Mouse (Mus musculus) kidney, postnatal 4 days (tissue): Measurements from ENCODE around the gene Arhgap36.
A peak's percentile ranks its signal among the peaks of the same experiment; 100 is the strongest.

Experiments
- DNase-seq, 2 experiments: peaks; one replicate each; pipeline ENCODE4 v3.0.0; 2021; ENCODE audit warnings: mixed read lengths in 2 of 2

Gene Arhgap36

DNA sequence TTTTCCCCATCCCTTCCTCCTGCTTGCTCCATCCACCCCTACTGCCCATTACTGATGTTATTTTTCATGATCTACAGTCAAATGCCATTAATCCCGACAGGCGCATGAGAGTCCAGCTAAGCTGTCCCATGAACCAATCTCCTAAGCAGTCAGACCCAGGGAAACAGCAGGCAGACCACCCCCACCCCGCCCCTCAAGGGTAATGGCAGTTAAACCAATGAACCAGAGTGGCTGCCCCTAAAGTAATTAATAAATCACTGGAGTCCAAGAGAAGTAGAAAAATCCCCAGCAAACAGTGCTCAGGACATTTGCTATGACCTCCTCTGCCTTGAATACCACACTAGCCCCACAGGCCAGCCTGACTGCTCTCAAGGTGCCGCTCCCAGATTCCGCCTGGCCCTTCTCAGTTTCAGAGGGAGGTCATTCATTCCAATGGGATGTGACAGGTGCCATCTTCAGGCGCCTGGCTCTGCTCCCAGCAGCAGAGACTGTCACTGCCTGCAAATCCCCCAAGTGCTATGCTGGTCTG, at the start of gene Arhgap36:
Gene Arhgap36 (plus strand): TSS at position 504 of the 529 bp plus-strand sequence.
- no peak for DNase-seq

- DNase-seq = no peak
Measured at GRCm38 (mm10) chrX:49457781-49458180, 6.0 kb upstream of the Arhgap36 start.

GRCm38 (mm10) chrX:49470287-49471054, 6.7 kb downstream of the Arhgap36 start:
- DNase-seq = peak; percentile 9 to 28

DNA sequence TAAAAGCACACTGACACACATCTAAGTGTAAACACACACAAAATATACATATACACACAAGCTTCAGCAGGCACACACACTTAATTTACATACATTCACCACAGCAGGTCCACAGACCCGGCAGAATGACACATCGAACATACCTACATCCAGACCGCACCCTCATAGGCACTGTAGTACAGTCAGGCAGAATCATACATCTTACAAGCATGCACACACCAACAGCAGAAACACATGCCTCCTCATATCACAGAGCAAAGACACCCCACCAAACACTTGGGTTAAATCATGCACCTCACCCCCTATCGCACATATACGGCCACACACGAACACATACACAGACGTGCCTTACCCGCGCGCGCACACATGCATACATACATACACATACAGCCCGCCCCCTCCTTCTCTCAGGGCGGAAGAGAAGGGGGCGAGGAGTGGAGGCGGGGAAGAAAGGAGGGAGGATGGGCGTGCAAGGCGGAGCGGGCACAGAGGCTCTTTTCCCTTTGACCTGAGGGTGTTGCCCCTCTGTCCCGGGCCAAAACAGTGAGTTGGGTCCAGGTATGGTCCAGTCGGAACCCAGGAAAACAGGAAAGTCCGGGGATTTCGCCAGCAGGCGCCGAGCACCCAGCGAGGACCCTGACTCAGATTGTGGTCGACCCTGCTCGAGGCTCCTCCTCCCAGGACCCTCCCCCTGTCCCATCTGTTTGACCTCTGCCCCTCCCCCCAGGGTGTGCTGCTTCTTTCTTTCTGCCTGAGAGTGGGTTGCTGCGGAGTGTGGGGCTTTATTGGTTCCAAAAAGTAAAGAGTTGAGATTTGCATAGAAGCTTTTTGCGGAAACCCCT, 16.4 kb downstream of the Arhgap36 start:
- DNase-seq = no peak

DNA sequence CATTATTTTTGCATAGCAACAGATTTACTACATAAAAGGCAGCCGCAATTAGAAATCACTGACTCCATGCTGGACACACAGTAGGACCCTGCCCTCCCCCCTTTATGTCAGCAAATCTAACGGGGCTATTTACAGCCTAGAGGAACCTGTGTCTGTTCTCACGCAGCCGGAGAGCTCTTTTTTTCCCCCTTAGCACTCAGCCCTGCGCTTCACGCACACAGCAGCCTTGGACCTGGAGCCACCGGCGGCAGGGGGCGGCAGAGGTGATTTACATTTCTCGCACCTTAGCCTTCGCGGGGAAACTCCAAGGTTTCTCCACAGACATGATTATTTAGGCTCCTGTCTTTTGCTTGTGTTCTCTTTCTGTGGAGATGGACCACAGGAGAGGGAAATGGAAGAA, 17.1 kb downstream of the Arhgap36 start:
- DNase-seq = peak; percentile 11 to 30

DNA sequence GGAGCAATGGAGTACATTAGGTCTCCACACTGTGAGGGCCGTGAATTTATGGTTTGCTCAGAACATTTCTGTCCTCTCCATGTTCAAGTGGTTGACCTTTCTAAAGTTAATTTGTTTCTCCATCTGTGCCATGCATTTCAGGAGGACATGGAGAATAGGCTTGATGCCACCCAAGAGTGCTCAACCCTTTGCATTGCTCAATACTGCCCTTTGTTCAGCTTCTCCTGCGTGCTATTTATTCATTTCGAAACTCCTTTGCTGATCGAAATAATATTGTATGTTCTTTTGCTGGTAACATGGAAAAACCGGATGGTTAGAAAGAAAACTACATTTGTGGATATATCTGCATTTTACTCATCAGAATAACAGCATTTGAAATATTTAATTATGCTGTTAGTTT, 25.4 kb downstream of the Arhgap36 start:
- no peak for DNase-seq

GRCm38 (mm10) chrX:49493739-49494449, 30.1 kb downstream of the Arhgap36 start:
- DNase-seq = no peak
